Mouse (Mus musculus) liver, embryonic 14.5 days (tissue): ENCODE measurements around the gene Galnt17.

Source experiments
- CTCF ChIP-seq: IDR thresholded peaks from 2 replicates; pipeline ENCODE4 v1.5.1; 2016; ENCODE audit warnings: antibody characterized with exemption, low read depth, control low read depth
- EP300 ChIP-seq: IDR thresholded peaks from 2 replicates; pipeline ENCODE4 v1.6.1; 2016; ENCODE audit warnings: antibody characterized with exemption, low read depth

DNA sequence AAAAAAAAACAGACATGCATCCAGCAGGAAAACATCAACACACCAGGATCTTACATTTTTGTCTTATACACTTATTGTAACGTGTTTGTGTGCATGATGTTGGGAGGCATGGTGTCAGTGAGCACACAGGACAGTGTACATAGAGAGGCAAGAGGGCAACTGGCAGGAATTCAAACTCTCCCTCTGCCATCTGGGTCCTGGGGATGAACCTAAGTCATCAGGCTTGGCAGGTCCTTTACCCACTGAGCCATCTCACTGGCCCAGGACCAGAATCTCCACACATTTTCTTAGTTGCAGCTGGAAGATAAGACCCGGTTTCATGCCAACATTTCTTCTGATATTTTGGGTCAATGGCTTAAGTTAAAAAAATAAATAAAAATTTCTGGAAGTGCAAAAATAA lies 329.4 kb downstream of the Galnt17 start:
- no peak for TF ChIP-seq CTCF
- TF ChIP-seq EP300: no peak
